Mouse (Mus musculus) brown adipose tissue, adult 24 weeks (tissue): ENCODE data around the gene Brinp2. TPM values are rescaled to one million over a fixed set of nuclear protein-coding genes. Genes with fewer than 3 reads are reported as not detected.

Experiments
- H3K27ac ChIP-seq: fragments of 200-500 bp; replicated peaks from 2 replicates; pipeline ENCODE4 v1.5.1; 2012; ENCODE audit warnings: low read depth, mild to moderate bottlenecking, low read length
- H3K4me1 ChIP-seq: fragments of 200-500 bp; 2 replicates; pipeline ENCODE4 v1.6.1; 2012; ENCODE audit warnings: low read length, mixed read lengths; ENCODE audit not compliant: control insufficient read depth, insufficient read depth, insufficient read length
- H3K4me3 ChIP-seq: fragments of 200-500 bp; 2 replicates; pipeline ENCODE4 v1.5.1; 2012; ENCODE audit warnings: low read depth, mild to moderate bottlenecking, low read length, moderate library complexity; ENCODE audit not compliant: insufficient read depth
- polyA plus RNA-seq: library from polyadenylated mRNA; stranded (reverse); fragments of >200 nt; gene quantifications from 2 replicates; pipeline ENCODE4 v1.2.4, GENCODE M21; 2012; ENCODE audit not compliant: missing spikeins, insufficient read depth, insufficient read length

Brinp2 gene
- polyA plus RNA-seq = 0.38 TPM in 1 of 2 replicates, not detected in the other

GRCm38 (mm10) chr1:158356051-158356461, at the start of gene Brinp2:
TSS of gene Brinp2 (minus strand) at chr1:158356326.
- Histone ChIP-seq H3K4me1 (0 out of 2 replicates have a peak, but pooled peaks cover 2% of the 10 kb centered on the region), H3K4me3 (peak within 1 kb of the TSS; percentile 61), H3K27ac (no peak within 1 kb of the TSS)

GRCm38 (mm10) chr1:158400898-158401297, 44.8 kb upstream of the Brinp2 start:
- Histone ChIP-seq H3K4me3 (no peak overlapping the region), H3K4me1 (no peaks in the 10 kb centered on the region), H3K27ac (no peak overlapping the region)

- no peak overlapping the region for H3K4me3 ChIP-seq
- no peaks in the 10 kb centered on the region for H3K4me1 ChIP-seq
- H3K27ac ChIP-seq = no peak overlapping the region
These were observed 40.9 kb upstream of the Brinp2 start for GRCm38 (mm10) chr1:158397058-158397457.

- no peak overlapping the region for H3K27ac ChIP-seq
- H3K4me1 ChIP-seq = no peaks in the 10 kb centered on the region
- H3K4me3 ChIP-seq = no peak overlapping the region
These were observed 34.6 kb upstream of the Brinp2 start for GRCm38 (mm10) chr1:158390693-158391092.

GRCm38 (mm10) chr1:158388995-158389394, 32.9 kb upstream of the Brinp2 start:
- no peak overlapping the region for H3K4me3 ChIP-seq
- no peak overlapping the region for H3K27ac ChIP-seq
- no peaks in the 10 kb centered on the region for H3K4me1 ChIP-seq

GRCm38 (mm10) chr1:158386781-158387180, 30.7 kb upstream of the Brinp2 start:
- Histone ChIP-seq H3K27ac (no peak overlapping the region), H3K4me3 (no peak overlapping the region), H3K4me1 (no peaks in the 10 kb centered on the region)

- no peak overlapping the region for H3K4me3 ChIP-seq
- no peaks in the 10 kb centered on the region for H3K4me1 ChIP-seq
- H3K27ac ChIP-seq = no peak overlapping the region
These were observed 29.2 kb upstream of the Brinp2 start for GRCm38 (mm10) chr1:158385311-158385710.

- Histone ChIP-seq H3K4me3 (no peak overlapping the region), H3K27ac (no peak overlapping the region), H3K4me1 (no peaks in the 10 kb centered on the region)
These were observed 27.1 kb upstream of the Brinp2 start for GRCm38 (mm10) chr1:158383210-158383609.

GRCm38 (mm10) chr1:158382277-158382676, 26.2 kb upstream of the Brinp2 start:
- Histone ChIP-seq H3K4me3 (no peak overlapping the region), H3K4me1 (no peaks in the 10 kb centered on the region)

GRCm38 (mm10) chr1:158364461-158364860, 8.3 kb upstream of the Brinp2 start:
- Histone ChIP-seq H3K27ac (no peak overlapping the region), H3K4me3 (no peak overlapping the region), H3K4me1 (no peaks in the 10 kb centered on the region)

More at GRCm38 (mm10) chr1:158382277-158382676, 26.2 kb upstream of the Brinp2 start:
- H3K27ac ChIP-seq = no peak overlapping the region

- Histone ChIP-seq H3K4me1 (no peaks in the 10 kb centered on the region), H3K4me3 (0 out of 2 replicates have a peak overlapping the region, but pooled peaks have one; percentile 17), H3K27ac (no peak overlapping the region)
These were observed 6.4 kb upstream of the Brinp2 start for GRCm38 (mm10) chr1:158362292-158363101.

GRCm38 (mm10) chr1:158361964-158362291, 5.8 kb upstream of the Brinp2 start, which contains the start of gene Astn1:
TSS of gene Astn1 (plus strand) at chr1:158362273.
- Histone ChIP-seq H3K4me1 (no peaks in the 10 kb centered on the region), H3K4me3 (0 out of 2 replicates have a peak within 1 kb of the TSS, but pooled peaks have one; percentile 17), H3K27ac (no peak within 1 kb of the TSS)

GRCm38 (mm10) chr1:158355177-158356050, 712 bp downstream of the Brinp2 start:
- no peak overlapping the region for H3K27ac ChIP-seq
- peak overlapping the region; percentile 61 for H3K4me3 ChIP-seq
- H3K4me1 ChIP-seq = 0 out of 2 replicates have a peak, but pooled peaks cover 2% of the 10 kb centered on the region

GRCm38 (mm10) chr1:158353656-158354371, 2.3 kb downstream of the Brinp2 start:
- 0 out of 2 replicates have a peak, but pooled peaks cover 2% of the 10 kb centered on the region for H3K4me1 ChIP-seq
- no peak overlapping the region for H3K4me3 ChIP-seq
- H3K27ac ChIP-seq = no peak overlapping the region
